Mouse (Mus musculus) liver, embryonic 15.5 days (tissue): ENCODE data around the gene Dclk1. TPM values are rescaled to one million over a fixed set of nuclear protein-coding genes. Genes with fewer than 3 reads are reported as not detected.

Source experiments
- ATAC-seq: fragments of 200-750 bp; cut with Nextera tagmentation; 2 replicates; pipeline ENCODE4 v1.8.0; 2017; ENCODE audit warnings: moderate number of reproducible peaks, mild to moderate bottlenecking, moderate library complexity; ENCODE audit not compliant: insufficient read depth
- H3K27ac ChIP-seq: fragments of 300-500 bp; sonication (generic); replicated peaks from 2 replicates; pipeline ENCODE4 v1.5.1; 2015; ENCODE audit warnings: mild to moderate bottlenecking, inconsistent platforms
- H3K27me3 ChIP-seq: fragments of 300-500 bp; sonication (generic); 2 replicates; pipeline ENCODE4 v1.6.1; 2015; ENCODE audit warnings: mild to moderate bottlenecking, inconsistent platforms
- H3K36me3 ChIP-seq: fragments of 300-500 bp; sonication (generic); replicated peaks from 2 replicates; pipeline ENCODE4 v1.6.1; 2015; ENCODE audit warnings: moderate library complexity, mild to moderate bottlenecking, inconsistent platforms
- H3K4me1 ChIP-seq: fragments of 300-500 bp; sonication (generic); replicated peaks from 2 replicates; pipeline ENCODE4 v1.6.1; 2015; ENCODE audit warnings: inconsistent platforms
- H3K4me2 ChIP-seq: fragments of 300-500 bp; sonication (generic); 2 replicates; pipeline ENCODE4 v1.6.1; 2015; ENCODE audit warnings: moderate library complexity, mild to moderate bottlenecking, inconsistent platforms
- H3K4me3 ChIP-seq: fragments of 300-500 bp; sonication (generic); replicated peaks from 2 replicates; pipeline ENCODE4 v1.5.1; 2015; ENCODE audit warnings: mild to moderate bottlenecking, inconsistent platforms
- H3K9ac ChIP-seq: fragments of 300-500 bp; sonication (generic); 2 replicates; pipeline ENCODE4 v1.6.1; 2015; ENCODE audit warnings: moderate library complexity, mild to moderate bottlenecking, inconsistent platforms
- H3K9me3 ChIP-seq: fragments of 300-500 bp; sonication (generic); replicated peaks from 2 replicates; pipeline ENCODE4 v1.6.1; 2016; ENCODE audit warnings: inconsistent platforms
- WGBS: fragments of 180-500 bp; shearing (Covaris S2); methylation state at CpG from one replicate; pipeline ENCODE4 v1.1.7; 2015; ENCODE audit warnings: mixed read lengths; ENCODE audit not compliant: insufficient replicate concordance; 5-methylcytosine and 5-hydroxymethylcytosine counted together
- polyA plus RNA-seq: library from polyadenylated mRNA; unstranded; fragments of >200 nt; fragmentation: Nextera tagmentation; extraction: Ambion mirVana; gene quantifications from 2 replicates; pipeline ENCODE4 v1.2.1, GENCODE M21; 2015

The Dclk1 gene
- polyA plus RNA-seq, 1 experiment from 2014 or later, result 1.6 TPM

- H3K9me3 ChIP-seq, result no peaks in the 10 kb centered on the region
- no peak overlapping the region for H3K4me3 ChIP-seq
- no peak for ATAC-seq
- H3K9ac ChIP-seq, result no peak overlapping the region
- H3K4me1 ChIP-seq, result no peaks in the 10 kb centered on the region
- H3K4me2 ChIP-seq, result no peak overlapping the region
- no peaks in the 10 kb centered on the region for H3K36me3 ChIP-seq
- no peaks in the 10 kb centered on the region for H3K27me3 ChIP-seq
- H3K27ac ChIP-seq, result no peak overlapping the region
- WGBS, result 57% methylated on average over 14 of the region's 14 CpGs
These were observed 289.3 kb downstream of the Dclk1 start for GRCm38 (mm10) chr3:55531204-55532044.

- H3K9ac ChIP-seq, result no peak overlapping the region
- H3K4me3 ChIP-seq, result no peak overlapping the region
- H3K27ac ChIP-seq, result no peak overlapping the region
- H3K36me3 ChIP-seq, result no peaks in the 10 kb centered on the region
- H3K4me2 ChIP-seq, result no peak overlapping the region
- no peaks in the 10 kb centered on the region for H3K4me1 ChIP-seq
- WGBS, result 66% methylated on average over 17 of the region's 17 CpGs
- ATAC-seq, result no peak
- no peaks in the 10 kb centered on the region for H3K27me3 ChIP-seq
- no peaks in the 10 kb centered on the region for H3K9me3 ChIP-seq
These were observed 290.2 kb downstream of the Dclk1 start for GRCm38 (mm10) chr3:55532175-55532973.

- no peak overlapping the region for H3K4me3 ChIP-seq
- WGBS, result 47% methylated on average over 9 of the region's 9 CpGs
- H3K4me2 ChIP-seq, result no peak overlapping the region
- no peak overlapping the region for H3K9ac ChIP-seq
- no peak for ATAC-seq
- H3K4me1 ChIP-seq, result no peaks in the 10 kb centered on the region
- no peaks in the 10 kb centered on the region for H3K27me3 ChIP-seq
- no peaks in the 10 kb centered on the region for H3K36me3 ChIP-seq
- H3K27ac ChIP-seq, result no peak overlapping the region
- no peaks in the 10 kb centered on the region for H3K9me3 ChIP-seq
These were observed 293.5 kb downstream of the Dclk1 start for GRCm38 (mm10) chr3:55535591-55536200.

- H3K9me3 ChIP-seq, result no peaks in the 10 kb centered on the region
- no peaks in the 10 kb centered on the region for H3K27me3 ChIP-seq
- no peaks in the 10 kb centered on the region for H3K4me1 ChIP-seq
- H3K4me3 ChIP-seq, result no peak overlapping the region
- no peak for ATAC-seq
- WGBS, result 61% methylated on average over 6 of the region's 6 CpGs
- H3K27ac ChIP-seq, result no peak overlapping the region
- no peak overlapping the region for H3K9ac ChIP-seq
- H3K36me3 ChIP-seq, result no peaks in the 10 kb centered on the region
- no peak overlapping the region for H3K4me2 ChIP-seq
These were observed 294.7 kb downstream of the Dclk1 start for GRCm38 (mm10) chr3:55536901-55537300.

- no peak overlapping the region for H3K4me2 ChIP-seq
- no peak for ATAC-seq
- 58% methylated on average over 5 of the region's 5 CpGs for WGBS
- no peaks in the 10 kb centered on the region for H3K9me3 ChIP-seq
- H3K27me3 ChIP-seq, result no peaks in the 10 kb centered on the region
- no peak overlapping the region for H3K4me3 ChIP-seq
- no peaks in the 10 kb centered on the region for H3K36me3 ChIP-seq
- no peak overlapping the region for H3K27ac ChIP-seq
- H3K4me1 ChIP-seq, result no peaks in the 10 kb centered on the region
- H3K9ac ChIP-seq, result no peak overlapping the region
These were observed 295.6 kb downstream of the Dclk1 start for GRCm38 (mm10) chr3:55537714-55538113.

- Histone ChIP-seq H3K27me3 (no peaks in the 10 kb centered on the region), H3K4me3 (no peak overlapping the region), H3K9ac (no peak overlapping the region), H3K27ac (no peak overlapping the region), H3K4me1 (peaks cover 3% of the 10 kb centered on the region; the same call in 1 of the 2 replicates), H3K4me2 (no peak overlapping the region), H3K36me3 (no peaks in the 10 kb centered on the region), H3K9me3 (no peaks in the 10 kb centered on the region)
- WGBS, result 64% methylated on average over 4 of the region's 4 CpGs
- no peak for ATAC-seq
These were observed 297.2 kb downstream of the Dclk1 start for GRCm38 (mm10) chr3:55539400-55539799.

GRCm38 (mm10) chr3:55539811-55540293 is 297.7 kb downstream of the Dclk1 start:
- no peaks in the 10 kb centered on the region for H3K36me3 ChIP-seq
- WGBS, result 64% methylated on average over 12 of the region's 12 CpGs
- no peak overlapping the region for H3K9ac ChIP-seq
- no peak overlapping the region for H3K4me2 ChIP-seq
- H3K27ac ChIP-seq, result no peak overlapping the region
- no peaks in the 10 kb centered on the region for H3K27me3 ChIP-seq
- no peak overlapping the region for H3K4me3 ChIP-seq
- H3K9me3 ChIP-seq, result no peaks in the 10 kb centered on the region
- peaks cover 8% of the 10 kb centered on the region; the same call in 1 of the 2 replicates for H3K4me1 ChIP-seq
- ATAC-seq, result no peak

GRCm38 (mm10) chr3:55540406-55541140 is 298.4 kb downstream of the Dclk1 start:
- H3K9ac ChIP-seq, result no peak overlapping the region
- H3K9me3 ChIP-seq, result no peaks in the 10 kb centered on the region
- H3K27me3 ChIP-seq, result no peaks in the 10 kb centered on the region
- H3K4me3 ChIP-seq, result no peak overlapping the region
- peaks cover 9% of the 10 kb centered on the region; the same call in 1 of the 2 replicates for H3K4me1 ChIP-seq
- no peak for ATAC-seq
- H3K27ac ChIP-seq, result no peak overlapping the region
- 71% methylated on average over 6 of the region's 6 CpGs for WGBS
- H3K36me3 ChIP-seq, result no peaks in the 10 kb centered on the region
- H3K4me2 ChIP-seq, result no peak overlapping the region

- no peak overlapping the region for H3K4me3 ChIP-seq
- 77% methylated on average over 1 of the region's 1 CpGs for WGBS
- H3K27ac ChIP-seq, result no peak overlapping the region
- no peaks in the 10 kb centered on the region for H3K36me3 ChIP-seq
- no peak for ATAC-seq
- H3K9me3 ChIP-seq, result no peaks in the 10 kb centered on the region
- no peaks in the 10 kb centered on the region for H3K27me3 ChIP-seq
- H3K4me1 ChIP-seq, result peaks cover 9% of the 10 kb centered on the region; the same call in 1 of the 2 replicates
- H3K9ac ChIP-seq, result no peak overlapping the region
- no peak overlapping the region for H3K4me2 ChIP-seq
These were observed 299.6 kb downstream of the Dclk1 start for GRCm38 (mm10) chr3:55541799-55542198.

GRCm38 (mm10) chr3:55542310-55542709 is 300.1 kb downstream of the Dclk1 start:
- Histone ChIP-seq H3K27me3 (no peaks in the 10 kb centered on the region), H3K4me3 (no peak overlapping the region), H3K4me1 (peaks cover 9% of the 10 kb centered on the region; the same call in 1 of the 2 replicates), H3K9ac (no peak overlapping the region), H3K36me3 (no peaks in the 10 kb centered on the region), H3K4me2 (no peak overlapping the region), H3K27ac (no peak overlapping the region), H3K9me3 (no peaks in the 10 kb centered on the region)
- ATAC-seq, result no peak
- 39% methylated on average over 8 of the region's 8 CpGs for WGBS
